Mouse (Mus musculus): ENCODE results near the gene Bsg. TPM values are rescaled to one million over a fixed set of nuclear protein-coding genes. Genes with fewer than 3 reads are reported as not detected.

The Bsg gene
- polyA plus RNA-seq, 2 experiments, result 579 to 809 TPM

DNA sequence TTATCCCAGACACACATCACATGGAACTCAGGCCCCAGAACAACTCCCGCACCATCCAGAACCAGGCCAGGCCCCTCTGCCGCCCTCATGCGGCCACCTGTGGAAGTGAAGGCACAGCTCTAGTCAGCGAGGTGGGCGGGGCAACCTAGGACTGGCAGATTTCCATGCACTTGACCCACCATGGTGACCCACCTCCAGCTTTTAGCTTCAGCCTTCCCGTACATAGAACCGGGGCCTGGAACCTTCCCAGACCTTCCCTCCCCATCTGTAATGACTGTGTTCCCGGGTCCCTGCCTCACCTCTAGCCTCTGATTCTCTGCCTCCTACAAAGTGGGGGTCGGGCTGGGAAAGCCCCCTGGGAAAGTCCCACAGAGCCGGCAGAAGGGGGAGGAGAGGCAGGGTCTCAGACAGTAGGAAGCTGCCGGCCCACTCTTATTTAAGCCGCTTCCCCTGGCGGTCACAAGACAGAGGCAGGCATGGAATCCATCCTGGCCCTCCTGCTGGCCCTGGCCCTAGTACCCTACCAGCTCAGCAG lies 40.1 kb upstream of the Bsg start, which contains the start of gene Madcam1:
Gene Madcam1 (plus strand): TSS at position 429 of the 535 bp plus-strand sequence.
- ATAC-seq (ENCODE audit: insufficient read depth), result no peak
- H3K9me3 ChIP-seq (ENCODE audit: control insufficient read depth, low read length), result no peaks in the 10 kb centered on the region
- peaks cover 0 to 5% of the 10 kb centered on the region in 2 experiments; a peak in 1 of 4 replicates for H3K4me1 ChIP-seq (replicated peaks; ENCODE audit: control insufficient read depth in 2 of 2, insufficient read depth in 2 of 2, low read length in 1 of 2)
- H3K4me3 ChIP-seq (ENCODE audit: insufficient read depth in 1 of 2, low read depth in 2 of 2, low read length in 2 of 2), result no peak within 1 kb of the TSS
- no peak within 1 kb of the TSS for H3K9ac ChIP-seq (replicated peaks)
- no peaks in the 10 kb centered on the region for H3K27me3 ChIP-seq (ENCODE audit: control insufficient read depth, insufficient read depth, low read length)
- no peak within 1 kb of the TSS for H3K4me2 ChIP-seq (ENCODE audit: low read depth)
- 16% methylated on average over 13 of the region's 13 CpGs for WGBS (ENCODE audit: insufficient replicate concordance)
- TF ChIP-seq CTCF (IDR thresholded peaks at IDR 0.05; ENCODE audit: low read depth) (peak; percentile 98), EP300 (IDR thresholded peaks at IDR 0.05; ENCODE audit: low read depth) (no peak)
- DNase-seq (ENCODE audit: low read depth in 3 of 3, low spot score in 3 of 3), result peak in 1 of 3 experiments; percentile 46
- no peak within 1 kb of the TSS for H3K27ac ChIP-seq
- H3K36me3 ChIP-seq (replicated peaks; ENCODE audit: control insufficient read depth, insufficient read depth, low read depth), result no peaks in the 10 kb centered on the region

DNA sequence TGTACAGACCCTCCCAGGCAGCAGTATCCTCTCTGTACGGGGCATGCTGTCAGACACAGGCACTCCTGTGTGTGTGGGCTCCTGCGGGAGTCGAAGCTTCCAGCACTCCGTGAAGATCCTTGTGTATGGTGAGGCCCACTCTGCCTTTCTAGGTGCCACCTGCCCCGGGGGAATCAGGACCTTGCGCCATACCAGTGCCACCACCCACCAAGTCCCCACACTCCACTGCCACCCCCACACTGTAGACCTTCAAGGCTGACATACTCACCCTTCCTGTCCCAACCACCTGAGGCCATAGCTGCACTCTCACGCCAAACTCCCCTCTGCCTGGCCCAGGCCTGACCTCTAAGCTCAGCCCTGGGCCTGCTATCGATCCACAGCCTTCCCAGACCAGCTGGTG lies 39.2 kb upstream of the Bsg start:
- H3K4me1 ChIP-seq (replicated peaks; ENCODE audit: control insufficient read depth in 2 of 2, insufficient read depth in 2 of 2, low read length in 1 of 2), result peaks cover 1 to 6% of the 10 kb centered on the region in 2 experiments
- H3K27ac ChIP-seq, result no peak overlapping the region
- H3K9me3 ChIP-seq (ENCODE audit: control insufficient read depth, low read length), result no peaks in the 10 kb centered on the region
- H3K9ac ChIP-seq (replicated peaks), result no peak overlapping the region
- no peak overlapping the region for H3K4me2 ChIP-seq (ENCODE audit: low read depth)
- no peaks in the 10 kb centered on the region for H3K36me3 ChIP-seq (replicated peaks; ENCODE audit: control insufficient read depth, insufficient read depth, low read depth)
- ATAC-seq (ENCODE audit: insufficient read depth), result no peak
- H3K4me3 ChIP-seq (ENCODE audit: insufficient read depth in 1 of 2, low read depth in 2 of 2, low read length in 2 of 2), result no peak overlapping the region
- no peaks in the 10 kb centered on the region for H3K27me3 ChIP-seq (ENCODE audit: control insufficient read depth, insufficient read depth, low read length)
- TF ChIP-seq EP300 (IDR thresholded peaks at IDR 0.05; ENCODE audit: low read depth) (no peak), CTCF (IDR thresholded peaks at IDR 0.05; ENCODE audit: low read depth) (no peak)
- DNase-seq (ENCODE audit: low read depth in 3 of 3, low spot score in 3 of 3), result no peak
- WGBS (ENCODE audit: insufficient replicate concordance), result 71% methylated on average over 8 of the region's 8 CpGs

GRCm38 (mm10) chr10:79666493-79666892 lies 37.8 kb upstream of the Bsg start:
- no peak for DNase-seq (ENCODE audit: low read depth in 3 of 3, low spot score in 3 of 3)
- Histone ChIP-seq H3K27me3 (ENCODE audit: control insufficient read depth, insufficient read depth, low read length) (no peaks in the 10 kb centered on the region), H3K9ac (replicated peaks) (no peak overlapping the region), H3K4me3 (ENCODE audit: insufficient read depth in 1 of 2, low read depth in 2 of 2, low read length in 2 of 2) (no peak overlapping the region), H3K4me1 (replicated peaks; ENCODE audit: control insufficient read depth in 2 of 2, insufficient read depth in 2 of 2, low read length in 1 of 2) (peaks cover 6 to 11% of the 10 kb centered on the region in 2 experiments), H3K9me3 (ENCODE audit: control insufficient read depth, low read length) (no peaks in the 10 kb centered on the region), H3K27ac (no peak overlapping the region), H3K4me2 (ENCODE audit: low read depth) (no peak overlapping the region), H3K36me3 (replicated peaks; ENCODE audit: control insufficient read depth, insufficient read depth, low read depth) (no peaks in the 10 kb centered on the region)
- TF ChIP-seq CTCF (IDR thresholded peaks at IDR 0.05; ENCODE audit: low read depth) (peak; percentile 16; the same call in 1 of the 2 replicates), EP300 (IDR thresholded peaks at IDR 0.05; ENCODE audit: low read depth) (no peak)
- ATAC-seq (ENCODE audit: insufficient read depth), result no peak
- WGBS (ENCODE audit: insufficient replicate concordance), result 54% methylated on average over 9 of the region's 9 CpGs

DNA sequence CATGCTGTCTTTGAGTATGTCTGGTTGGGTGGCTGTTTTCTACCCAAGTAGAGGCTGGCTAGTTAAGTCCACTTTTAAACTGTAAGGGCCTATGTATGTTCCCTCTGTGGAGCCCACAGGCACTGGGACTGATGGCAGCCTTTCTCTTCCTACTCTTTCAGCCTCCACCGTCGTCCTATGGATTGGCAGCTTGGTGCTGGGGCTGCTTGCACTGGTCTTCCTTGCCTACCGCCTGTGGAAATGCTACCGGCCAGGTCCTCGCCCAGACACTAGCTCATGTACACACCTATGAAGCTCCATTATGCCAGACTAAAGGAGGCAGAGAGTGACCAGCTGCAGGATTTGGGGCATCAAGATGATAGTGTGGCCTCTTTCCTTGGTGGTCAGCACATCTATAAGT lies 36.2 kb upstream of the Bsg start:
- Histone ChIP-seq H3K4me3 (ENCODE audit: insufficient read depth in 1 of 2, low read depth in 2 of 2, low read length in 2 of 2) (no peak overlapping the region), H3K36me3 (replicated peaks; ENCODE audit: control insufficient read depth, insufficient read depth, low read depth) (no peaks in the 10 kb centered on the region), H3K27ac (no peak overlapping the region), H3K9ac (replicated peaks) (no peak overlapping the region; the same call in 1 of the 2 replicates), H3K4me1 (replicated peaks; ENCODE audit: control insufficient read depth in 2 of 2, insufficient read depth in 2 of 2, low read length in 1 of 2) (peaks cover 6 to 11% of the 10 kb centered on the region in 2 experiments), H3K9me3 (ENCODE audit: control insufficient read depth, low read length) (no peaks in the 10 kb centered on the region), H3K4me2 (ENCODE audit: low read depth) (no peak overlapping the region; the same call in 1 of the 2 replicates), H3K27me3 (ENCODE audit: control insufficient read depth, insufficient read depth, low read length) (no peaks in the 10 kb centered on the region)
- 65% methylated on average over 5 of the region's 5 CpGs for WGBS (ENCODE audit: insufficient replicate concordance)
- ATAC-seq (ENCODE audit: insufficient read depth) (no peak), DNase-seq (ENCODE audit: low read depth in 3 of 3, low spot score in 3 of 3) (no peak)
- TF ChIP-seq EP300 (IDR thresholded peaks at IDR 0.05; ENCODE audit: low read depth) (no peak), CTCF (IDR thresholded peaks at IDR 0.05; ENCODE audit: low read depth) (no peak)

DNA sequence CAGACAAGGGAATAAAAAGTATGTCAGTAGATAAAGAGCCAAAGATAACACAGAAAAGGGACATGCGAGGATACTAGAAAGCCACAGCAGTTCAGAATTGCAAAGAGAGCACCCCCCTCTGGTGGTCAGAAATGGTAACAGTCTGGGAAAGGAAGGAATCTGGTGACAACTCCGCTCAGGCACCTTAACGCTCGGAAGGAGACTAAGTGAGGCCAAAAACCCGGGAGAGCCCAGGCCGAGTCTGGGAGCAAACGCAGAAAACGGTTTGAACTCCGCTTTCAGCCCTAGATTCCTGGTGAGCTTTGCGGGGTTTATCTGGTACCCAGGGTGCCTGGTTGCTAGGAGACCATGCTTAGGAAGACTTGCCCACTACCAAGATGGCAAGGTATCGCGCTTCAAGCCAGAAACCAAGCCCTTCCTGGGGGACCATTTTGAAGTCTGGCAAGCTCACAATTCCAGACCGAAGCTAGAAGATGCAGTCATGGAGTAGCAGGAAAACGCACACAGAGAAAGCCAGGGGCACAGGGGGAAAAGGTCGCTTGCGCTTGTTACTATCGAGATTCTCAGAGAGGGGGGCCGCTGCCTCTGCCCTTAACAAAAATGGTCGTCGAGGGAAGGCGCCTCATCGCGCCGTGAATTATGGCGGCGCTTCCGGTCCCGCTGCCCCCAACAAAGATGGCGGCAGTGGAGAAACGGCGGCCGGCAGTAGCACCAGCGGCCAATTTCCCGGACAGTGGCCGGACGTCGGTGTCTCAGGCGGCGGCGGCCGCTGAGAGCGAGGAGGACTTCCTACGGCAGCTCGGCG lies 35.3 kb upstream of the Bsg start, which contains the start of gene Tpgs1:
Gene Tpgs1 (plus strand): TSS at position 599 of the 805 bp plus-strand sequence.
- under 1% methylated on average over 45 of the region's 45 CpGs for WGBS (ENCODE audit: insufficient replicate concordance)
- no peaks in the 10 kb centered on the region for H3K27me3 ChIP-seq (ENCODE audit: control insufficient read depth, insufficient read depth, low read length)
- TF ChIP-seq EP300 (IDR thresholded peaks at IDR 0.05; ENCODE audit: low read depth), result no peak
- TF ChIP-seq CTCF (IDR thresholded peaks at IDR 0.05; ENCODE audit: low read depth), result peak; percentile 89
- peak; percentile 73 to 83 (median 74) for DNase-seq (ENCODE audit: low read depth in 3 of 3, low spot score in 3 of 3)
- peak; percentile 79 for ATAC-seq (ENCODE audit: insufficient read depth)
- no peaks in the 10 kb centered on the region for H3K9me3 ChIP-seq (ENCODE audit: control insufficient read depth, low read length)
- peak within 1 kb of the TSS; percentile 80 for H3K9ac ChIP-seq (replicated peaks)
- peak within 1 kb of the TSS; percentile 46 for H3K27ac ChIP-seq
- H3K4me3 ChIP-seq (ENCODE audit: insufficient read depth in 1 of 2, low read depth in 2 of 2, low read length in 2 of 2), result peak within 1 kb of the TSS; percentile 81 to 87
- no peaks in the 10 kb centered on the region for H3K36me3 ChIP-seq (replicated peaks; ENCODE audit: control insufficient read depth, insufficient read depth, low read depth)
- peak within 1 kb of the TSS; percentile 92 for H3K4me2 ChIP-seq (ENCODE audit: low read depth)
- H3K4me1 ChIP-seq (replicated peaks; ENCODE audit: control insufficient read depth in 2 of 2, insufficient read depth in 2 of 2, low read length in 1 of 2), result peaks cover 6 to 11% of the 10 kb centered on the region in 2 experiments
